Mouse (Mus musculus) cerebellum, adult 8-10 months (tissue): ENCODE results near the gene Slain1.

Source experiments
- DNase-seq: peaks from one replicate; pipeline ENCODE4 v3.0.0; 2022

Slain1 gene

DNA sequence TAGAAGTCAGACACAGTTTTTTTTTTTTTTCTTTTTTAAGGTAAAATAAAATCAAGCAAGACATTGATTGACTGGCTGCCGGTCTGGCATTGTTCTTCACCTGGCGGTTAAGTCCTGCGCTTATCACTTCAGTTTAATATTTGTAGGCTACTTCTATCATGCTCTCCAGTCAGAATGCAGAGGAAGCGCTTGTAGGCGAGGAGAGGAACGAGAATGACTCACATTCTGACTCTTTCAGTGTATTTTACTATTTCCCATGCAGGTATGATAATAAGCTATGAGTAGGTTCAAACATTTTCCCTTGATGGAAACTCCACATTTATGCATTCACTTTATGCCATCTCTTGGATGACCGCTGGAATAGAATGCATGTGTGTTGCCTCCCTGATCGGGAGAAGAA is 17.0 kb downstream of the Slain1 start:
- no peak for DNase-seq

DNA sequence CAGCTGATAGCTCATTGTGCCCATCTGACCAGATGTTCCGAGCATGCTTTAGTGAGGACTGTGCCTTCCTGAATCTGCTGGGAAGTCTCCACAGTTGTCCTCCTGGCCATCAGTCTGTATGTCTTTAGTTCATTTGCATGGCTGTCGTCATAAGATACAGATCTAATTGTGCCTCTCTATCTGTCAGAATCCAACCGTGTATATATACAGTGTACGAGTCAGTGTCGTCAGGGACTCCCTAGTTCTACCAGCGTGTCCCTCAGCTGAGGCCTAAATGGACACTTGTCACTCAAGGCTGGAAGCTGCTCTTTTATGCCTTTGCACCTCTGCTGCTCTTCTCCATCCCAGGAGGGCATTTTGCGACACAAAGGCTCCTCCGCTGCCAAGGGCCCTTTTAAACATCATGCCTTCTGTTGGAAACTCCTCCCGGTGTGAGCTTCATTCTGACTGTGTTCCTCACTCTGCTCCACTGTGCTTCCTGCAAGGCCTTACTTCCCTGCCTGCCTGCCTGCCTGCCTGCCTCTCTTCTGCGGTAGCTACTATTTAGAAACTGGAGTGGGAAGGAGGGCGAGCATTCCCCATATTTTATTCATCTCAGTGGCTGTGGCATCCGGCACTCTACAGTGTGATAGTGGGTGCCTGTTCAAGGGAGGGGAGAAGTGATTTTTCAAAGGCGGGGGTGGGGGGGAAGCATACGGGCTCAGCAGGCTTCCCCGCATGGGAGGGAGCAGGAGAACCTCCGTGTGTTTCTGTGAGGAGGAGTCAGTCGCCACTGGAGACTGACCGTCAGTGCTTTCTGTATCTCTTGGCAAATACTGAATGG is 29.6 kb downstream of the Slain1 start:
- DNase-seq: peak; percentile 27

DNA sequence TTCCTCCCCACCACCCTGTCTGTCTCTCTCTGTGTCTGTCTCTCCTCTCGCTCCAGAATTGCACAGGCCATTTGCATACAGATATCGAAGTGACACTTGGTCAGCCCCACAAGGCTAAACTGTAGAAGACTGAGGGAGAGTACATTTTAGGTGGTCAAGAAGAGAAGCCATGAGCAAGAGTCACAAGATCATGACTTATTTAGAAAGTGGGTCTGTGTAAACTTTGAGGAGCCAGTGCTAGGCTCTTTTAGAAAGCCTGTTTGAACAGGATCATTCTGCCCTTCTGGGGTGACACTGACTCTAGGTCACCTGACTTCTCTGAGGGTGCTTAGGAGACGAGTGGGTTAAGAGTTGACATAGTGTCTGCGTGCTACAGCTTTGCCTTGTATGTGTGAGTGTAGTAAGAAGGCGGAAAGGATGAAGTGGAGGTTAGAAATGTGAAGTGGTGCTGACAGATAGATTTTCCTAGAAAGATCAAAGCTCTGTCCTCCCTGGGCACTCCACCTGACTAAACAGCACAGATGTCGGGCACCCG is 30.3 kb downstream of the Slain1 start:
- DNase-seq: no peak

DNA sequence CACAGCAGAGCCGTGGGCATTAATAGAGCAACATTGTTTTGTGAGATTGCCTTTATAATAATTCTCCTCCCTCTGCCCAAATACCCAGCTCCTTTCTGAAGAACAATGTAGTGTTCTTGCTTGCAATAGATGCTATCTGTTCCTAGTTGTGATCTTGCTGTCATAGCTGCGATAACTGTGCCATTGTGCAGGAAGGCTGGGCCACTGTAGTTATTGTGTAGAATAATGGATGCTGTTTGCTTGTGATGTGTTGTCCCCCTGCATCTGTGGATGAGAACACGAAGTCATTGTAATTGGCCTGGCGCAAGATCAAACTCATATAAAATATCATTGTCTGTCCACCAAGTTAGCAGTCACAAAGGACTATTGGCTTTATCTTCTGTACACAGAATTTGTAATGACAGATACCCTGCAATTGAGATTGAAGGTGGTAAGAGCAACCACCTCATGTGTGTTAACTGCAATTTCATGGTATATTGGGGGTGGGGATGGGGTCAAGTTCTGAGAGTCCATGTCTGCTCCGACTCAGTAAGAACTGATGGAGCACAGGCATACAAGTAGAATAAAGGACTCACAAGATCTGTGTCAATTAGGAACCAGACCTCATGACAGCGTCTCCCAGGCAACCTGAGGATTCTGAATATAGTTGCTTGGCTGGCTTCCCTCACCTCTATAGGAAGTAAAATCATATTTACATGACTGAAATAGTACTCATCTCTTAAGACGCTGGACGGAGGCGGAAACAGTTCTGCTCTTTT is 32.8 kb downstream of the Slain1 start:
- no peak for DNase-seq

DNA sequence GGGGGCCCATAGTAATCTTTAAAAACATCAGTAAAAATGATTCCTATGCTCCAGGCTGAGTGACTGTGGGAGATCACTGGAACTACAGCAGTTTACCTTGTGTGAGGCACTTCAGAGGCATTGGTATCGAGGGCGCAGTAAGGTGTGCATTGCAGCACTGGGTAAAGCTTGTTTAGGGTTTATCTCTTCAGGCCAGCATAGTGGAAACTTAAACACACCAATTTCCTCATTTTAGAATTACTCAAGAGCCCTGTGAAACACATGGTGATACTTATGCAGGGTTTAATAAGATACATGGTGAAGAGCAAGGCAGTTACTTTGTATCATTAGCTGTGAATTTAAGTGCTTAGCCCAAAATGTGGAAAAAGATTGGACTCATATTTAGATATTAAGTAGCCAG is 37.0 kb downstream of the Slain1 start:
- no peak for DNase-seq

DNA sequence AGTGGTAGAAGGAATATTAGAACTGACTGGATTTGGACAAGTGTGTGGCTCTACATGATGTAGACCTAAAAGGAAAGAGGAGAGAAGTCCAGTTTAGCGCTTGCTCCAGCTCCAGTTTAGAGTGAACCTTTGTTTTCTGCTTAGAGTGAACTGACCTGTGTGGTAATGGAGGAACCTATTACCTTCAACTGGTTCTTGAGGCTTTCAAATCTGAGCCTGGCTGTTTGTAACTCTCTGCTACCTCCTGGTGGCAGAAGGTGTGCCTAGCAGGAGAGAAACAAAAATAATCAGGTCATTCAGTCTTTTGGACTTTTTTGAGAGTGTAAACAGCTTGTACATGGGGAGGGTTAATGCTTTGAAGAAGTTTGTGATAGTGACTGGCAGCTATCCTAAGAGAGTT is 44.3 kb downstream of the Slain1 start:
- DNase-seq: peak; percentile 75

DNA sequence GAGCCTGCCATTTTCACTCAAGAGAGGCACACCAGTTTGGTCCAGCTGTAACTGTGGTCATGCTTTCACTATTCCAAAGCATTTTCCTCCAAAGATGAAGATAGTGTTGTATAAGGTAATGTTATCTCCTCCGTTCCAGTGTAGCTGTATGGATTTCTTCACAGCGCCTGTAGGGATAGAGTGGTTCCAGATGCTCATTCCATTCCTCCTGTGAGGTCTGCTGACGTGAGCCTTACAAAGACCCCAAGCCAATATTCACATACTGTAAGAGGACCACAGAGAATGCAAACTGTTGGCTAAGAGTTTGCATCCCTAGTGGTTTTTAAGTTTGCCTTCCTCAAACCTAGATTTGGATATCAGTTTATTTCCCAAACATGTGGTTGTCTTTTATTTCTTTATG is 45.6 kb downstream of the Slain1 start:
- no peak for DNase-seq

DNA sequence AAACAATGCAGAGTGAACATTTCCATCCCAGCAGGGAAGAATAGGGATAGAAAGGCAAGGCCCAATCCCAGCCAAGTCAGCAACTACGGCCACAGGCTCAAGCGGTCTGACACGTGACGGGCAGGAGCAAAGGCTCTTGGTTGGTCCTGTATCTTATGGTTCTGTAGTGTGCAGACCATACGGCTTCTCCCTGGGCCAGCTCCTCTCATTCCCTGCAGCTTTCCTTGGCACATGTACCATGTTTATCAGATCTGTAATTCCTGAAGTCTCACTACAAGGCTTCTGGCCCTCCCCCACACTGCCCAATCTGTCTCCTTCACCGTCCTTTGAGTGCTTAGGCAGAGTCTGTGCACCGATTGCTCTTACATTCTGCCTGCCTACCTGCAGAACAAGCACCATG is 47.1 kb downstream of the Slain1 start:
- no peak for DNase-seq

DNA sequence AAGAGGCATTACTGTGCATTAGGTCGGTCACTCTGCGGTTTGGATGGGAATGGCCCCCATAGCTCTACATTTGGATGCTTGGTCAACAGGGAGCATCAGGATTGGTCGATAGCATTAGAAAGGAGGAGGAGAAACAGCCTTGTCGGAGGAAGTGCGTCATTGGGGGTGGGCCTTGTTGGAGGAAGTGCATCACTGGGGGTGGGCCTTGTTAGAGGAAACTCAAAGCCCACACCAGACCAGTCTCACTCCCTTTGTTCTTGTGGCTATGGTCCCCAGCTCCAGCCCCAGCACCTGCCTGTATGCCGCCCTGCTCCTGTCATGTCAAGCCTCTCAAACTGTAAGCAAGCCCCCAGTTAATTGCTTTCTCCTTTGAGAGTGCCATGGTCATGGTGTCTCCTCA is 49.3 kb downstream of the Slain1 start:
- no peak for DNase-seq

DNA sequence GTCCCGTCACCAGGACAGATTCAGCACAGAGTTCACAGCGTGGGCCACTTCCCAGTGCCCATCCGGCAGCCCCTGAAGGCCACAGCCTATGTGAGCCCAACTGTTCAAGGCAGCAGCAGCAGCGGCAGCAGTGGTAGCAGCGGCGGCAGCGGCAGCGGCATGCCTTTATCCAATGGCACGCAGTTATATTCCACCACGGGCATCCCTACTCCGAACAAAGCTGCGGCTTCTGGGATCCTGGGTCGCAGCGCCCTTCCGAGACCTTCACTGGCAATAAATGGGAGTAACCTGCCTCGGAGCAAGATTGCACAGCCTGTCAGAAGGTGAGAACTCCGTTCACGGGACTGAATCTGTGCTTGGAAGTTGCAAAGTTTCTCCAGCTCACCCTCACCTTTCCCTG is 52.5 kb downstream of the Slain1 start:
- DNase-seq: no peak

DNA sequence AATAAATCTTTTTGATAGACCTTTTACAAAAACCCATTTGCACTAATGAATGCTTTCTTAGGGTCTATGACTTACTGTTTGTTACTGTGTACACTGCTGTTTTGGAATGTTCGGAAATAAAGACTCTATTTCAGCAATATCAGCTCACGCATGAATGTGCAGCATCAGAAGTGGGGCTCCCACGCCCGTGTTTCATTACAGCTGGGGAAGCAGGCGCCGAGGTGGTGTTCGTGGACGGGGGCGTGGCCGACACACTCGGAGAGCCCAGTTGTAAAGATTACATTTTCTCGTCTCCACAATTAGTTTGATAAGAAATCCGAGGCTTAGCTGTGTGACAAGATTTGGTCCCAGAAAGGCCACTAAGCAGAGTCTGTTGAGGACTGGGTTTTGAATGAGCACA is 54.7 kb downstream of the Slain1 start:
- DNase-seq: no peak

DNA sequence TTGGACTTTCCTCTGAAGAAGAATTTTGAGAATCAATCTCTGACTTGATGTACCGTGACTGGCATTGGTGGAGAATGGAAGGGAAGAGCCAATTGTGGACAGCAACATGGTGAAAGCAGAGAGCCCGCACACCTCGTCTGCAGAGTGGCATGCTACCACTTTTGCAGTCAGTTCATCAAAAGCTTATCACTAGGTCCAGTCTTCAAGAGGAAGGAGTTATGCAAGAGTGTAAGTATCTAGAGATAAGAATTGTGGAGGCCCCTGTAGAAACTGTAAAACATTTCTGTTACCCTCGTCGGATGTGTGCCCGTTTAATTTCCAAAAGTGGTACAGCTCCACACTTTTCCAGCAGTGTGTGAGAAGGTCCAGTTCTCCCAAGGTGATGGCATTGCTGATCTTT is 56.3 kb downstream of the Slain1 start:
- no peak for DNase-seq

DNA sequence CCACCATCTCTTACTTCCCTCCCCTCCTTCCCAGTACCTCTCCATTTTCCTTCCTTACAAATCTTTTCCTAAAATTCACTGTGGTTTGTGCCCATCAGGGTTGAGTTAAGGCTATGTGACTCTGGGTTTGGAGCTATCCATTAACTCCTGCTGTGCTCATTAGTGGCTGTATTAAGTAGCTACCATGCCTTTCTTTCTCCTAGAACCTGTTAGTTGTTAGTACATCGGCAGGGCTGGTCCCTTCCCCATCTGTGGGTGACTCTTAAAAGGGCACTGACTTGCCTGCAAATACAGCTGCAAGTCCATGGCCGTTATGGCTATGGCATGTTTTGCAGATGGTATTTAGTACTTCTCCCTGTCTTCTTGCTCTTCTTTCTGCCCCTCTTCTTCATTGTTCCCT is 58.6 kb downstream of the Slain1 start:
- no peak for DNase-seq

DNA sequence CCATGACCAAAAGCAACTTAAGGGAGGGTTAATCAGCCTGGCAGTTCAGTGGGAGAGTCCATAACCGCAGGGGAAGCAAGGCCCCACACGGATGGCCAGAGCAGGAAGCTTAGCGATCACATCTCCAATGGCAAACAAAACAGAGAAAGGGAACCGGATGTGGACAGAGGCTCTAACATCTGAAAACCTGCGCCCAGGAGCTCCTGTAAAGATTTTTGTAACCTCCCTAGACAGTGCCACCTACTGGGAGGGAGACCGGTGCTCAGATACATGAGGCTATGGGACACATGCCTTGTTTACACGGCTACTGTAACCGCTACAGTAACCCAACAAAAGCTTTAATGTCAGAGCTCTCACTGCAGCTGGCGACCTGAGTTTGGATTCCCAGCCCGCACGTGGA is 59.2 kb downstream of the Slain1 start:
- no peak for DNase-seq

DNA sequence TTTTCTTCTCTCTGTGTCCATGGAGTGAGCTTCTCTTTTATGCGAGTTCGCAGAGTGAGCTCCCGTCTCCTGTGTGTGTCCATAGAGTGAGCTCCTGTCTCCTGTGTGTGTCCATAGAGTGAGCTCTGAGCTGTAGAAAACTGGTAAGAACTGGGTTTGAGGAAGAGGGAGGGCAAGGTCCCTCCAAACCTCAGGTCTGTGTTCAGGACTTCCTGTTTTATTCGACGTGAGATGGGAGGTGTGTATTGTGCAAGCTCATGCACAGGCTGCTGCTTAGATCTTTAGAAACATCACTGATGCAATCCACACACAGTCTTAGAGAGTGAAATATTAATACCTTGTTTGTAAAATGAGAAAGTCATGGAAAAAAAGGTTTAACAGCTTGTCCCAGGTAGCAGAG is 63.0 kb downstream of the Slain1 start:
- no peak for DNase-seq

DNA sequence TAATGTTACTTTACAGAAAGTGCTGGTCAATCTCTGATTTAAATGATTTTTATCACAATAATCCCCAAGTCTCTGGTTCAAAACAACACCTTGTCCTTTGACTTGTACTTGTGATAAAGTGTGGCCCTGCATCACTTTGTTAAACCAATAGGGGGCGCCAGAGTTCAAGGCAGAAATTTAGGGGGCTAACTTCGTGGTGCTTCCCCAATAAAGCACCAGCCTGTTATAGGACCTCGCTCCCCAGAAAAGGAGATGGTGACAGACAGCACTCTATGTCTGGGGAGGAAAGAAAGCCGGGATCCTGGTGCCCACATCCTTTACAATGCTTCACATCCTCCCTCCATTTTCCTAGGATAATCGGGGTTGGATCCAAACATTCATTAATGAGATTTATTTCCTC is 67.5 kb downstream of the Slain1 start:
- no peak for DNase-seq

DNA sequence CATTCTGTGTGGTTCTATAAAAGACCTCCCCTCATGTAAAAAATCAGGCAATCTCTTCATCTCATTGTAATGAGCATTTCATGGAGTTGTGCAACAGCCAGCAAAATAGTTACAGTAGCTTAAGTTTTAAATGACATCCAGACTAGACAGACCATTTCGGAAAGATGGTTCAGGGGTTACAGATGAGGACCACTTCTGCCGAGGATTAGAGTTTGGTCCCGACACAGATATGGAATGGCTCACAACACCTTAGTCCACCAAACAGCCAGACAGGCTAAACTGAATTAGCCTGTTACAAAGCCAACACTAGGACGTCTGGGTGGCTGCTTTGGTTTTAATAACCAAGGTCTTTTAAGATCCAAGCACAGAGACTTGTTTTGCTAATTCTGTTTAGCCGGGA is 68.0 kb downstream of the Slain1 start:
- no peak for DNase-seq

DNA sequence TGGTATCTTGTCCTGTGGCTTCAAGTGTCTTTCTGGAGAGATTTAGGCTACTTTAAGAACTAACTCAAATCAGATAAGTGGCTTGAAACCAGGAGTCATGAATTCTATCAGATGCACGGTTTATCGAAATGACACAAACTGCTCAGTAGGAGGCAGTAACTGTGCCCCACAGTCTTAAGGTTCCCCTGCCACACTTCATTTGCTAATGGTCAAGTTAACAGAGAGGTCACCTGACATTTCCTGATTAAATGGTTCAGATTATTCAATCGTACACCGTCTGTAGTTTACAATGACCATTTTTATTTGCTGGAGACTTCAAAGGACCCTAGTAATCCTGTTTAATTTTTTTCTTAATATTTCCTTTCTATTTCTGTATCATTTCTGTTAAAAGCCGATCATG is 68.4 kb downstream of the Slain1 start:
- no peak for DNase-seq

DNA sequence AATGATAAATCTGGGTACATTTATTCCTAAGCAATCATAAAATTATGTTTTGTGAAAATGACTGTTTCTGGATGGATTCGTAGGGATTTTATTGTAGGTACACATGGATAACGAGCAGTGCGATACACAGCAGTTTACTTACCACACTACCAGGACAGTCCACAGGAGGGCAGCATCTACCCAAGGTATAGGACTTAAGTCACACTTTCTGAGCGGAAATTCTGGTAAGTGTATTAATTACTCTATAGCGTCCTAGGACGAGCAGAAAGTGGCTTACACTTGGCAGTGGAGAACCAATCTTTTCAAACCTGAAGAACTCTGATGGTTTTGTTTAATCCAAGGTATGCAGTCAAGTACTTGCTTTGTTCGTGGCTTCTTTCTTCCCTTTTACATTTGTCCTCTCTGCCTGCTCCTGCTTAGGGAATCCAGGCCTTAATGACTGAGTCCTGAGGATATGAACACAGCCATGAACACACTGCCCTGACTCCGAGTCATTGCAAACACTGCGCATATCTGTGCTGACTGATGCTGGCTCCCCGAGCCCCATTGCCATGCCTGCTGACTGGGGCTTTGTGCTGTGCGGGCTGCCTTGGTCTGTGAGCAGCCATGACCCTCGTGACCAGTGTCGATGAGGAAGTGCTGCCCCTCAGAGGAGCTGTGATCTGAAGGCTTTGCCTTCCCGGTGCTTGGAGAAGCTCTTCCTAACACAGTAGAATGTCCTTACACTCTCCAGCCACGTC is 69.0 kb downstream of the Slain1 start:
- peak; percentile 74 for DNase-seq

DNA sequence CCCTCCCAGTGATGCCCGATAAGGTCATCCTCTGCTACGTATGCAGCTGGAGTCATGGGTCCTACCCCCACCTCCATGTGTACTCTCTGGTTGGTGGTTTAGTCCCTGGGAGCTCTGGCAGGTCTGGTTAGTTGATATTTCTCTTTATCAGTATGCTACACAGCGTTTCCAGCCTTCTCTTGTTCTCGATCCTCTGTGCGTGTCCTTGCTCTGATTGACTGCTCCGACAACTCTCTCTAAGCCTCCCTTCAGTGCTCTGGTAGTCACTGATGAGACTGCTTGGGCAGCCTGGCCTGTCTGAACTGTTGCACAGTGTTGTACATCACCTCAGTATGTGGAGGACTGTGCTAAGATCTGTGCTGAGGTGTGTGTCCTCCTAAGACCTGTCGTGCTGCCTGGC is 70.1 kb downstream of the Slain1 start:
- no peak for DNase-seq

DNA sequence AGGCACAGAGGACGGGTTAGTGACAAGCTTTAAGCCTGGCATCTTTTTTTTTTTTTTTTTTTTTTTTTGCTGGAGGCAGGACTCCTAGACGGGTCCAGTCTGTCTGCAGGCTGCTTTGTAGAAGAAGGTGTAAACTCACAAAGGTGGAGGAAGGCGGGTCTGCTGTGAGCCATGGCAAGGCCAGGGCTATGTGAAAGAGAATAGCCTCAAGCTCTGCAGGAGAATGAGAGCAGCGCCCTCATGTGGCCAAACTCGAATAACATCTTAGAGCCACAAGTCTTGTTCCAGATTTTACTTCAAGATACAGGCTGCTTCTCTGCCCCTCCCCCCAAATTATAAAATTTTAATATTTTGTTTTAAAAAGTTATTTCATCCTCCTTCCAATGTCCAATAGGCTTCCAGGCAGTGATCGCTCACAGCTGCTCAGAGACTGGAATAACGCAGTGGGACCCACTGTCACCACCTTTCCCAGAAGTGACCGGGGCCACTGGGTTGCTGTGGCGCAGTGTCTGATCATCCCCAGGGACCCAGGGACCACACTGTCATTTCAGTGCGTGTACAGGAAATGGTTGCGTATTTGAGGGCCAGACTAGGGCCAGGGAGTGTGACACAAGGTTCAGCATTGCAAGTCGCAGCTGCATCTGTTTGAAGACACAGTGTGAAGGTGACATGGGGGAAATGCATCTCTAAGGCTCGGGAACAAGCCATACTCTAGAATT is 70.8 kb downstream of the Slain1 start:
- peak; percentile 32 for DNase-seq

DNA sequence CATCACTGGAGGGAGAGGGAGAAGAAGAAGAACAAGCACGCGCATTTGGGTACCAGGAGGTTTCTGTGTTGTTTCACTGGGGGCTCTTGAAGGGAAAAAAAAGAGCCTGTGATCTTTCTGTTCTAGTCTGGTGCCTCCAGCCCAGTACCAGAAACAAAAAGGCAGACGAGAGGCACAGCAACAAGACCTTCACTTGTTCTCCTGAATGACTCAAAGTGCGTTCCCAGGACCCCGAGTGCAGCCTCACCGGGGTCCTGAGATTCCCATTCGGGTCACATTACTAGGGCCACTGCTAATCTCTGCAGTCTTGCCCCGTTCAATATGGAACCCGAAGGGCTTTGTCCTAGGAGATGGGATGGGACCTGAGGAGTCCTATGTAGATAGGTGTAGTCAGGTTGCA is 73.3 kb downstream of the Slain1 start:
- DNase-seq: no peak

DNA sequence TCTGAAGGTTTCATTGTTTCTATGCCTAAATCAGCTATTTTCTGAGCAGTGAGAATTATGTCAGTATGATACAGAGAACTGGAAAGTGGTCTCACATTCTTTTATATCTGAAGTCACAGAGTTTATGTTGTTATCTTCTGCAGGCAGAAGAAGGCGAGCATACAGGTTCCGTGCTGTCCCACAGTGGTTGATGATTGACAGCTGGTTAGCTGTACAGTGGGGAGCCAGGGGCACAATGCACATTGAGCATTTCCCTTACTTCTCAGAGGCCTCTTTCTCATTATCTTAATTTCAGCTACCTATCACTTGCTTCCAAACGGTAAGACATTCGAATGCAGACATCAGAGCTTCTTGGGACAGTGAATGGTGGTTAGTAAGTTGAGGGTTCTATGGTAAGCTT is 73.8 kb downstream of the Slain1 start:
- no peak for DNase-seq
